Mouse (Mus musculus) kidney, postnatal 25 days (tissue): Measurements from ENCODE around the gene Car3.

Experiments
- DNase-seq, 2 experiments: peaks; one replicate each; pipeline ENCODE4 v3.0.0; 2021; ENCODE audit warnings: mixed read lengths in 2 of 2

Car3 gene

GRCm38 (mm10) chr3:14913774-14914173 lies 50.5 kb downstream of the Car3 start:
- no peak for DNase-seq

GRCm38 (mm10) chr3:14915355-14915754 lies 52.0 kb downstream of the Car3 start:
- no peak for DNase-seq

GRCm38 (mm10) chr3:14917261-14917660 lies 53.9 kb downstream of the Car3 start:
- DNase-seq = no peak
